ENCODE assay signal across 18 mouse cellular contexts in genomic region chr9:37540701-37541575, GRCm38 (mm10). TPM values are rescaled to one million over a fixed set of nuclear protein-coding genes. Genes with fewer than 3 reads are reported as not detected.
DNase-seq lines count a peak whose midpoint lies in the region; ATAC-seq and TF ChIP-seq lines count a peak whose summit lies in the region.
"Had no signal": no experiment of that assay in that cellular context is flagged by ENCODE, and none has a peak within 500 bp of the region (broad histone marks: within the 10 kb centered on the region; RNA-seq: fewer than 3 reads in every experiment).

No protein-coding gene starts in this region.

- no peak overlapping the region for H3K9ac ChIP-seq in heart, adult 2 months (ENCODE audit: low read depth, low read length)
- H3K9ac ChIP-seq in kidney, postnatal 0 days (ENCODE audit: low read depth, low read length): no peak overlapping the region
- no peak overlapping the region for H3K9ac ChIP-seq in lung, embryonic 15.5 days
- no peak overlapping the region for H3K9ac ChIP-seq in stomach, embryonic 16.5 days (ENCODE audit: low read length)
- H3K9ac ChIP-seq: liver, embryonic 13.5 days had no signal

- peaks cover 53% of the 10 kb centered on the region for H3K36me3 ChIP-seq in heart, adult 2 months (ENCODE audit: control insufficient read depth, insufficient read depth, low read length)
- no peaks in the 10 kb centered on the region for H3K36me3 ChIP-seq in kidney, postnatal 0 days (ENCODE audit: insufficient read depth, low read length)
- 0 out of 2 replicates have a peak, but pooled peaks cover 2% of the 10 kb centered on the region for H3K36me3 ChIP-seq in lung, embryonic 15.5 days
- no peaks in the 10 kb centered on the region for H3K36me3 ChIP-seq in stomach, embryonic 16.5 days (ENCODE audit: control insufficient read depth, insufficient read depth, low read length)
- H3K36me3 ChIP-seq: liver, embryonic 13.5 days had no signal

- H3K4me1 ChIP-seq in heart, adult 2 months (ENCODE audit: control insufficient read depth, insufficient read depth, low read length): peaks cover 39% of the 10 kb centered on the region
- H3K4me1 ChIP-seq in kidney, postnatal 0 days (replicated peaks; ENCODE audit: insufficient read depth, low read length): peaks cover 16% of the 10 kb centered on the region
- H3K4me1 ChIP-seq in lung, embryonic 15.5 days: peaks cover 28% of the 10 kb centered on the region
- H3K4me1 ChIP-seq in stomach, embryonic 16.5 days (ENCODE audit: control insufficient read depth, insufficient read depth, low read length): peaks cover 4% of the 10 kb centered on the region; the same call in 1 of the 2 replicates

- no peak overlapping the region for H3K4me2 ChIP-seq in kidney, postnatal 0 days (ENCODE audit: low read length)
- H3K4me2 ChIP-seq in lung, embryonic 15.5 days: no peak overlapping the region; the same call in 1 of the 2 replicates
- peak overlapping the region; percentile 45; the same call in 1 of the 2 replicates for H3K4me2 ChIP-seq in stomach, embryonic 16.5 days (ENCODE audit: low read depth, low read length)
- H3K4me2 ChIP-seq: liver, embryonic 13.5 days had no signal

- TF ChIP-seq POLR2A in heart, adult 2 months (IDR thresholded peaks at IDR 0.05; ENCODE audit: insufficient read depth, low read depth, low read length): 0 out of 2 replicates have a peak, but pooled peaks have one; percentile 11

- 45% methylated on average over 6 of the region's 6 CpGs for WGBS in heart, adult 2 months
- WGBS in kidney, postnatal 0 days: 70% methylated on average over 6 of the region's 6 CpGs
- WGBS in lung, embryonic 15.5 days: 67% methylated on average over 6 of the region's 6 CpGs
- WGBS in stomach, embryonic 16.5 days: 70% methylated on average over 6 of the region's 6 CpGs

- no peak for ATAC-seq in kidney, postnatal 0 days (replicated peaks; ENCODE audit: low FRiP score, low read depth)
- ATAC-seq in lung, embryonic 15.5 days (ENCODE audit: borderline replicate concordance, extremely low read depth, low FRiP score, low TSS enrichment): no peak
- ATAC-seq in stomach, embryonic 16.5 days (ENCODE audit: insufficient read depth, low FRiP score): no peak
- ATAC-seq: forebrain, embryonic 14.5 days had no signal

- no peak overlapping the region for H3K4me3 ChIP-seq in heart, adult 2 months
- no peak overlapping the region for H3K4me3 ChIP-seq in kidney, postnatal 0 days (replicated peaks; ENCODE audit: low read depth, low read length)
- H3K4me3 ChIP-seq in lung, embryonic 15.5 days: no peak overlapping the region
- H3K4me3 ChIP-seq in stomach, embryonic 16.5 days (replicated peaks; ENCODE audit: low read length): no peak overlapping the region
- H3K4me3 ChIP-seq: erythroblast, embryonic 14.5 days; liver, embryonic 13.5 days; megakaryocyte, embryonic 14.5 days had no signal

- no peak for DNase-seq in heart, adult 2 months
- no peak for DNase-seq in heart, postnatal 36 days
- no peak for DNase-seq in kidney, postnatal 0 days (ENCODE audit: low spot score)
- no peak for DNase-seq in kidney, adult 8-10 months
- DNase-seq in lung, postnatal 14 days: no peak
- DNase-seq in cerebellum, adult 8-10 months: no peak
- DNase-seq: adrenal gland, adult 2 months; cerebellum, adult 11-12 months; cerebellum, postnatal 36 days; heart, adult 18-20 months; left cerebral cortex, postnatal 4 days; liver, embryonic 13.5 days had no signal

- H3K79me2 ChIP-seq in heart, adult 2 months (replicated peaks; ENCODE audit: control insufficient read depth, insufficient read depth, low read length): no peaks in the 10 kb centered on the region

- peak overlapping the region; percentile 63 for H3K27ac ChIP-seq in heart, adult 2 months
- 0 out of 2 replicates have a peak overlapping the region, but pooled peaks have one; percentile 19 for H3K27ac ChIP-seq in kidney, postnatal 0 days
- H3K27ac ChIP-seq in lung, embryonic 15.5 days: peak overlapping the region; percentile 81
- H3K27ac ChIP-seq in stomach, embryonic 16.5 days (ENCODE audit: low read length): peak overlapping the region; percentile 15; the same call in 1 of the 2 replicates
- H3K27ac ChIP-seq: liver, embryonic 13.5 days had no signal

- no peak for TF ChIP-seq CTCF in heart, adult 2 months (IDR thresholded peaks at IDR 0.05)
- no peak for TF ChIP-seq CTCF in kidney, postnatal 0 days (IDR thresholded peaks at IDR 0.05; ENCODE audit: low read depth)

- H3K9me3 ChIP-seq in kidney, postnatal 0 days (replicated peaks; ENCODE audit: low read length): no peaks in the 10 kb centered on the region
- H3K9me3 ChIP-seq in lung, embryonic 15.5 days: no peaks in the 10 kb centered on the region
- H3K9me3 ChIP-seq in stomach, embryonic 16.5 days (replicated peaks; ENCODE audit: control insufficient read depth, low read length): no peaks in the 10 kb centered on the region
- H3K9me3 ChIP-seq: liver, embryonic 13.5 days; megakaryocyte, embryonic 14.5 days had no signal

- intact Hi-C loops in heart, adult 2 months (cut with DNase I): no loop called here
- intact Hi-C loops in heart, postnatal 36 days (cut with DNase I): no loop called here

- no peaks in the 10 kb centered on the region for H3K27me3 ChIP-seq in heart, adult 2 months (ENCODE audit: control insufficient read depth, insufficient read depth, low read length)
- H3K27me3 ChIP-seq in kidney, postnatal 0 days (ENCODE audit: insufficient read depth, low read length): peaks cover 4% of the 10 kb centered on the region; the same call in 1 of the 2 replicates
- H3K27me3 ChIP-seq in lung, embryonic 15.5 days: peaks cover 9% of the 10 kb centered on the region
- peaks cover 8% of the 10 kb centered on the region for H3K27me3 ChIP-seq in stomach, embryonic 16.5 days (ENCODE audit: control insufficient read depth, insufficient read depth, low read length)
- H3K27me3 ChIP-seq: megakaryocyte, embryonic 14.5 days had no signal

- no peak for TF ChIP-seq EP300 in heart, adult 2 months (IDR thresholded peaks at IDR 0.05; ENCODE audit: insufficient read depth, low read depth, low read length)

RNA-seq across cellular contexts. Expression of gene Vsig2, which starts 1.9 kb away (rescaled TPM):
- total RNA-seq in heart, adult 2 months (2021): 1 to 10 TPM; 2.5 to 4.9 TPM
- 16.0 and 21.1 TPM in 2 replicates for polyA plus RNA-seq in heart, adult 2 months (2012; rRNA removed)
- 1 to 10 TPM; 4.0 to 4.7 TPM for total RNA-seq in heart, postnatal 36 days (2021)
- 4.2 and 5.5 TPM in 2 replicates for polyA plus RNA-seq in kidney, postnatal 0 days (2015; fragmentation: Nextera tagmentation; extraction: Ambion mirVana)
- polyA plus RNA-seq in lung, embryonic 15.5 days (2015; fragmentation: Nextera tagmentation; extraction: Ambion mirVana): 26.5 and 33.3 TPM in 2 replicates
- 96.0 and 120 TPM in 2 replicates for polyA plus RNA-seq in stomach, embryonic 16.5 days (2015; fragmentation: Nextera tagmentation; extraction: Ambion mirVana)
- polyA plus RNA-seq: embryonic facial prominence, embryonic 11.5 days; erythroblast, embryonic 14.5 days; forebrain, embryonic 14.5 days had no signal

RNA-seq across cellular contexts. Expression of gene Nrgn, which starts 11.8 kb away (rescaled TPM):
- 10 to 100 TPM in 1 of 2 experiments, 1 to 10 TPM in 1; 4.0 to 27.2 TPM for total RNA-seq in heart, adult 2 months (2021)
- 8.6 and 21.7 TPM in 2 replicates for polyA plus RNA-seq in heart, adult 2 months (2012; rRNA removed)
- 1 to 10 TPM; 4.5 to 6.1 TPM for total RNA-seq in heart, postnatal 36 days (2021)
- polyA plus RNA-seq in kidney, postnatal 0 days (2015; fragmentation: Nextera tagmentation; extraction: Ambion mirVana): 3.3 and 3.6 TPM in 2 replicates
- 7.0 and 8.1 TPM in 2 replicates for polyA plus RNA-seq in lung, embryonic 15.5 days (2015; fragmentation: Nextera tagmentation; extraction: Ambion mirVana)
- 4.4 and 4.5 TPM in 2 replicates for polyA plus RNA-seq in stomach, embryonic 16.5 days (2015; fragmentation: Nextera tagmentation; extraction: Ambion mirVana)

RNA-seq across cellular contexts. Expression of gene Esam, which starts 13.1 kb away (rescaled TPM):
- 10 to 100 TPM; 58.5 to 81.3 TPM for total RNA-seq in heart, adult 2 months (2021)
- 77.1 and 87.2 TPM in 2 replicates for polyA plus RNA-seq in heart, adult 2 months (2012; rRNA removed)
- total RNA-seq in heart, postnatal 36 days (2021): 10 to 100 TPM; 66.9 to 79.2 TPM
- polyA plus RNA-seq in kidney, postnatal 0 days (2015; fragmentation: Nextera tagmentation; extraction: Ambion mirVana): 68.5 and 70.7 TPM in 2 replicates
- 167 and 178 TPM in 2 replicates for polyA plus RNA-seq in lung, embryonic 15.5 days (2015; fragmentation: Nextera tagmentation; extraction: Ambion mirVana)
- polyA plus RNA-seq in stomach, embryonic 16.5 days (2015; fragmentation: Nextera tagmentation; extraction: Ambion mirVana): 58.2 and 58.6 TPM in 2 replicates
- polyA plus RNA-seq: erythroblast, embryonic 14.5 days had no signal

RNA-seq across cellular contexts. Expression of gene Siae, which starts 14.6 kb away (rescaled TPM):
- 1 to 10 TPM; 7.7 to 8.2 TPM for total RNA-seq in heart, adult 2 months (2021)
- 7.7 and 18.7 TPM in 2 replicates for polyA plus RNA-seq in heart, adult 2 months (2012; rRNA removed)
- 1 to 10 TPM; 9.6 to 9.7 TPM for total RNA-seq in heart, postnatal 36 days (2021)
- 10.2 and 10.6 TPM in 2 replicates for polyA plus RNA-seq in kidney, postnatal 0 days (2015; fragmentation: Nextera tagmentation; extraction: Ambion mirVana)
- polyA plus RNA-seq in lung, embryonic 15.5 days (2015; fragmentation: Nextera tagmentation; extraction: Ambion mirVana): 11.6 and 13.0 TPM in 2 replicates
- polyA plus RNA-seq in stomach, embryonic 16.5 days (2015; fragmentation: Nextera tagmentation; extraction: Ambion mirVana): 11.9 and 13.3 TPM in 2 replicates
- polyA plus RNA-seq: erythroblast, embryonic 14.5 days had no signal

RNA-seq across cellular contexts. Expression of gene Msantd2, which starts 51.8 kb away (rescaled TPM):
- 1 to 10 TPM; 6.4 to 7.1 TPM for total RNA-seq in heart, adult 2 months (2021)
- polyA plus RNA-seq in heart, adult 2 months (2012; rRNA removed): 10.7 and 12.8 TPM in 2 replicates
- 1 to 10 TPM; 6.7 to 6.9 TPM for total RNA-seq in heart, postnatal 36 days (2021)
- polyA plus RNA-seq in kidney, postnatal 0 days (2015; fragmentation: Nextera tagmentation; extraction: Ambion mirVana): 15.1 and 16.9 TPM in 2 replicates
- polyA plus RNA-seq in lung, embryonic 15.5 days (2015; fragmentation: Nextera tagmentation; extraction: Ambion mirVana): 26.1 and 26.9 TPM in 2 replicates
- polyA plus RNA-seq in stomach, embryonic 16.5 days (2015; fragmentation: Nextera tagmentation; extraction: Ambion mirVana): 15.3 and 16.1 TPM in 2 replicates

Comparison
In these comparisons a context has a peak if more than half of its experiments do, and no peak if none do; other contexts are left out.
1. H3K27ac ChIP-seq: peak in every context shown above with its lines; median percentile 81 in lung, embryonic 15.5 days; 63 in heart, adult 2 months; 19 in kidney, postnatal 0 days; 15 in stomach, embryonic 16.5 days.